Mouse (Mus musculus) regulatory T cell (primary cell): ENCODE data around the gene Defb5.
"Not testable (repeated sequence)": the region's sequence is repeated elsewhere in the genome, so short reads cannot be mapped to it uniquely, and the experiment has no call there.

ENCODE experiments used
- in situ Hi-C: fragments of 300-600 bp; cut with MboI, MseI; formaldehyde crosslinking; loops from one replicate; pipeline ENCODE4 v1.15.1; 2025; ENCODE audit warnings: high pct_unique_total_duplicates

The Defb5 gene

GRCm38 (mm10) chr8:19247280-19247679 lies at the start of gene Defb5:
Gene Defb5, plus strand, starts transcription at chr8:19247580.
- in situ Hi-C loops, result no loop called here

- in situ Hi-C loops, result no loop called here
Measured at GRCm38 (mm10) chr8:19225161-19225560, 22.2 kb upstream of the Defb5 start, which contains the start of gene Defb6. Gene Defb6, plus strand, starts transcription at chr8:19225478.

DNA sequence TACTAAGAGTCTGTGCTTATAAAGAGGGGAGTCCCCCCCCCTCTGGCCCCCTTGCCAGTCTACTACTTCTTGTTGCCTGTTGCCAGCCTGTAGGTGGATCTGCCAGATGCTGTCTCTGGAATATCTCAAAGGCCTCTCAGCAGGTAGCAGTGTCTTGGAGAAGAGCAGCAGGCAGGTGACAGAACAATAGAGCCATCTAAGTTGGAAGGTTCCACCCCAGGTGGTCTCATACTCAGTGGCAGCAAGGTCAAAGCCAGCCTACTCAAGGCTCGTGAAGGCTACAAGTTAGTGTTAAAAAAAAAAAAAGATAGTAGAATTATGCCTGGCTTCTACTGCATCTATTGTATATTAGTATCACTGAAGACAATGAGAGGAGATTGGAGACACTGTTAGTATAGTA lies 9.3 kb upstream of the Defb5 start:
- in situ Hi-C loops, result no loop called here

- in situ Hi-C loops, result no loop called here
Measured at GRCm38 (mm10) chr8:19239616-19240015, 7.8 kb upstream of the Defb5 start, which contains the start of gene Defb46. Gene Defb46, plus strand, starts transcription at chr8:19239916.

DNA sequence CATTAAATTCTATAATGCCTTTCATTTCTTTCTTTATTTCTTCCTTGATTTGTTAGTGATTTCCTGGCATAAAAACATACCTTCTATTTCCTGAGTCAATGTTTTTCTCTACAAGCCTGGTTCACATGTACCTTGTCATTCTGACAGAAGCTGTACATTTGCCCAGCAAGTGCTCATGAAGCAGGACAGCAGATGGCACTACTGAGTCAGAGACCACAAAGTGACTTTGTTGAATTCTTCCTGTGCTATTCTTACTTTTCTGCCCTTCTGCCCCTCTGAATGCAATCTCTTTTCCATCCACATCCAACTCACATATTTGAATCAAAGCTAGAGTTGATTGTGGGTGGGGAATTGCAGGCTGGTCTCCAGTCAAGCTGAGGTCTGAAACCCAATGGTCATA lies 10.8 kb downstream of the Defb5 start:
- in situ Hi-C loops, result no loop called here

DNA sequence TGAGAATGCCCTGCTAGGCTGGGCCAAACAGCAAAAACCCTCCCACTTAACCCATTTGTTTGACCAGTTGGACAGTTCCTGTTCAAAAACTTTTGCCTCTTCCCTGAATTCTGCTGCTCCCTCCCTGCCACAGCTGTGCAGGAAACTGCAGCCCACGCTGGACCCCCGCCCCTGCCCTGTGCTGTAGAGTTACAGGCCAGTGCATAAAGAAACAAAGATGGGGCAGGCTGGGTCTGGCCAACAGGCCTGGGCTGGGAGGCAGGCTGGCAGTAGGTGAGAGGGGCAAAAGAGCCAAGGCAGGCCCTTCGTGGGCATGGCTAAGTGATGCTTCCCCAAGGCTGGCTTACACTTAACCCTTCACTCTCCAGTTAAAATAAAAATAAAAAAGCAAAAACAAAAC lies 12.3 kb downstream of the Defb5 start:
- in situ Hi-C loops, result no loop called here

GRCm38 (mm10) chr8:19293060-19293459 lies 45.7 kb downstream of the Defb5 start, which contains the start of gene Defb3:
Gene Defb3, plus strand, starts transcription at chr8:19293360.
- in situ Hi-C loops, result not testable (repeated sequence)

- in situ Hi-C loops, result not testable (repeated sequence)
Measured at GRCm38 (mm10) chr8:19298361-19298760, 51.0 kb downstream of the Defb5 start.
